Mouse (Mus musculus): ENCODE results near the gene Sh2d2a. TPM values are rescaled to one million over a fixed set of nuclear protein-coding genes. Genes with fewer than 3 reads are reported as not detected.

Gene Sh2d2a
- polyA plus RNA-seq, 1 experiment, result 0.12 TPM

DNA sequence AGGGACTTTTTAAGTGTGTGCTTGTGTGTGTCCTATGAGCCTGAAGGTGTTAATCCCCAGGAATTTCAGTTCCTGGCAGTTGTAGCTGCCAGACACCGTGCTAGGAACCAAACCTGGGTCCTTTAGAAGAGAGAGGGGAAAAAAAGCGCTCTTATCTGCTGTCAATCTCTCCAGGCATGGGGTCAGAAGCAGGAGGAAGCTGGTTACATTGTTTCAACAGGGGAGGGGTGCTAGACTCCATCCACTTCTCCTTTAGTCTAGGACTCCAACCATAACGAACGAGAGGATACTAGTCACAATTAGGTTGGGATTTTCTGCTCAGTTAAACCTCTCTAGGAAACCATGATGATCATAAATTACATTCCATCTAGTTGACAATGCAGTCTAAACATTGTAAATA lies 18.1 kb upstream of the Sh2d2a start:
- Histone ChIP-seq H3K4me3 (replicated peaks) (no peak overlapping the region), H3K36me3 (replicated peaks; ENCODE audit: low read length) (no peaks in the 10 kb centered on the region), H3K4me1 (no peaks in the 10 kb centered on the region), H3K9me3 (no peaks in the 10 kb centered on the region), H3K27me3 (replicated peaks) (peaks cover 46% of the 10 kb centered on the region)
- TF ChIP-seq GATA1 (IDR thresholded peaks at IDR 0.05; ENCODE audit: borderline replicate concordance, low read length) (no peak), FLI1 (IDR thresholded peaks at IDR 0.05; ENCODE audit: low read length) (no peak)

DNA sequence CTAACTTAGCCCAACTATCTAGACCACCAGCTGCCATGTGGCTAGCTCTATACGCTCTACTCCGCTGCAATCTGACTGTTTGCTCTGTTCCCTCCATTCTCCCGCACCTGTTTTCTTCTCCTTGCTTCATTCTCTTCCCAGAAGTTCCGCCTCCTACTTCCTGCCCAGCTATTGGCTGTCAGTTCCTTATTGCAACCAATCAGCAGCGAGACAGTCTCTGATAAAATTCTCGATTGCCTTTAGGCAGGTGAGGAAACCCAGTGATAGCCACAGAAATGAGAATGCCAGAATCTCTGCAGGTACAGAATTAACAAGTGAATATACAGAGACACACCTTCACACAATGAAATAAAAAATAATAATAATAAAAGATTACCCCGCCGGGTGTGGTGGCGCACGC lies 17.5 kb upstream of the Sh2d2a start:
- peaks cover 42% of the 10 kb centered on the region for H3K27me3 ChIP-seq (replicated peaks)
- no peaks in the 10 kb centered on the region for H3K9me3 ChIP-seq
- no peaks in the 10 kb centered on the region for H3K36me3 ChIP-seq (replicated peaks; ENCODE audit: low read length)
- TF ChIP-seq FLI1 (IDR thresholded peaks at IDR 0.05; ENCODE audit: low read length) (no peak), GATA1 (IDR thresholded peaks at IDR 0.05; ENCODE audit: borderline replicate concordance, low read length) (no peak)
- H3K4me3 ChIP-seq (replicated peaks), result no peak overlapping the region
- no peaks in the 10 kb centered on the region for H3K4me1 ChIP-seq

DNA sequence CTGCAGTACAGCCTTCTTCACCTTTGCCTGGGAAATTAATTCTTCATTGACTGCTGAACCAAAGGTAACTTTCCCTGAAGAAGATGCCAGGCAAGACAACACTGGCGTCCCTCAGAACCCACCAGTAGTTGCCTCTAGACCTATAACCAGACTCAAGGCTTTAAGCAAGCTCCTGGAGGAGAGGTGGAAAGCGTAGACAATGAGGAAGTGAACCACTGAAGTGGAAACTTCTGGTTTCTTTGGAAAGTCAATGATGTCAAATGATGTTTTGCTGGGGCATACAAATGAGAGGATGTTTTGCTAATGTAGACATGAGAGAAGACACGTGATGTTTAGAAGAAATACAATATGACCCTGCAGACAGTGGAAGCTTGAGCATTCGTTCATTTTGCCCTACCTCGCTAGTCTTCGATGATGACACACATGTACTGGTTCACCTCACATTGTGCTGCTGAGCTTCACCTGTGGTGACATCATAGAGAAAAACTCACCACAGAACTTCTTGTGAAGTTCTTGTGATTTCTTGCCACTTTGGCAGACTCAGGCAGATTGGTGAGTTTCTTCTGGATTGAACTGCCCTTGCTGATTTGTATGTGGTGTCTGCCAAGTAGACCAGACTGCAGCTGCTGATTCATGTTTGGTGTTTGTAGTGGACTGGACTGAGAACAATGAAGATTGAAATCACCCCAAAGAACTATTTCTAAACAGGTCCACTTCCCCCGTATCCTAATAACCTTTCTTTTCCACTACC lies 14.3 kb upstream of the Sh2d2a start:
- TF ChIP-seq FLI1 (IDR thresholded peaks at IDR 0.05; ENCODE audit: low read length), result no peak
- TF ChIP-seq GATA1 (IDR thresholded peaks at IDR 0.05; ENCODE audit: borderline replicate concordance, low read length), result no peak
- H3K4me3 ChIP-seq (replicated peaks), result no peak overlapping the region
- no peaks in the 10 kb centered on the region for H3K4me1 ChIP-seq
- peaks cover 30% of the 10 kb centered on the region for H3K27me3 ChIP-seq (replicated peaks)
- H3K9me3 ChIP-seq, result no peaks in the 10 kb centered on the region
- no peaks in the 10 kb centered on the region for H3K36me3 ChIP-seq (replicated peaks; ENCODE audit: low read length)

DNA sequence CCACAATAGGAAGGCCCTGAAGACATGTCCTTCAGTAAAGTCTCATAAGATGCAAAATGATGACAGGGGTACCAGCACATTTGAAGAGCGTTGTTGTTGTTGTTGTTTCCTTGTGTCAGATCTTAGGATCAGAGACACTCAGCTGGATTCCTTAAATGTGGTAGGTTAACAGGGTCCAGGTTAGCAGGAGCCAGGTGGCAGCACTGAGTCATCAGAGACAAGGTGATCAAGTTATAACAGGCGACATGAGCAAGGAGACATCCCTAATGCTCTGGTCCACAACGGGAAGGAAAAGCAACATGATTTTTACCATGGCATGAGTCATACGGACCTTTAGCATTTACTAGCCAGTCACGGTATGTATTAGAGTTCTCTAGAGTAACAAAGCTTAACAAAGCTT lies 13.1 kb upstream of the Sh2d2a start:
- no peak overlapping the region for H3K4me3 ChIP-seq (replicated peaks)
- H3K4me1 ChIP-seq, result no peaks in the 10 kb centered on the region
- H3K36me3 ChIP-seq (replicated peaks; ENCODE audit: low read length), result no peaks in the 10 kb centered on the region
- peaks cover 26% of the 10 kb centered on the region for H3K27me3 ChIP-seq (replicated peaks)
- no peak for TF ChIP-seq FLI1 (IDR thresholded peaks at IDR 0.05; ENCODE audit: low read length)
- no peak for TF ChIP-seq GATA1 (IDR thresholded peaks at IDR 0.05; ENCODE audit: borderline replicate concordance, low read length)
- no peaks in the 10 kb centered on the region for H3K9me3 ChIP-seq

DNA sequence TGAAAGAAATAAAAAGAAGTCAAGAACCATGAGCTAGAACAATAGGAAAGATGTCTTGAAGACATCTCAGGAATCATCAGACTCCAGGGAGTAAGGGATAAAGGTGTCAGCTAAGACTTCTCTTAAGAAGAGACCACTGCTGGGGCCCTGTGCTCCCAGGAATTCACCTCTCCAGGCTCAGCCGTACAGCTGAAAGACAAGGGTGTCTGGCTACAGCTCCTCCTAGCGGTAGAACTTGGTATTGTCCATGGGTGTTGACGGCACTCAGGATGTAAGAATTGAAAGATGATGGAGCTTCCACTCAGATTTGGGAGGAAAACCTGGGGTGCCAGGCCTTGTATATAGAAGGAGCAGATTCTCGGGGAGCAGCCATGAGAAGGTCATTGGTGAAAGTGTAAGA lies 7.9 kb upstream of the Sh2d2a start:
- Histone ChIP-seq H3K4me3 (replicated peaks) (no peak overlapping the region), H3K4me1 (no peaks in the 10 kb centered on the region), H3K36me3 (replicated peaks; ENCODE audit: low read length) (no peaks in the 10 kb centered on the region), H3K27me3 (replicated peaks) (peaks cover 30% of the 10 kb centered on the region), H3K9me3 (no peaks in the 10 kb centered on the region)
- TF ChIP-seq FLI1 (IDR thresholded peaks at IDR 0.05; ENCODE audit: low read length) (no peak), GATA1 (IDR thresholded peaks at IDR 0.05; ENCODE audit: borderline replicate concordance, low read length) (no peak)

DNA sequence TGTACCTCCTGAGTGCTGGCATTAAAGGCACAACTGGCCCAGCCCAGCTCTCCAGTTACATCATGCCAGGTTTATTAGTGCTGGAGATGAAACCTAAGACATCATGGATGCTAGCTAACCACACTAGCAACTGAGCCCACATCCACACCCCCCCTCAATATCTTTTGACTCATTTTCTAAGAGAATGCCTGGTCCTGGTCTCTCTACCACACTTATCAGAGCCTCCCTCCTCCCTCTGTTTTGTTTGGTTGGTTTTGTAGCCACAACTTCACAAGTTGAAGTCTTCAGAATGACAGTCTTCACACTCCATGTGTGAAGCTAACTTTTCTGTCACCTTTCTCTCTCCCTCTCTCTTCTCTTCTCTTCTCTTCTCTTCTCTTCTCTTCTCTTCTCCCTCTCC lies 5.7 kb upstream of the Sh2d2a start:
- TF ChIP-seq FLI1 (IDR thresholded peaks at IDR 0.05; ENCODE audit: low read length) (no peak), GATA1 (IDR thresholded peaks at IDR 0.05; ENCODE audit: borderline replicate concordance, low read length) (no peak)
- peaks cover 35% of the 10 kb centered on the region for H3K27me3 ChIP-seq (replicated peaks)
- H3K4me1 ChIP-seq, result no peaks in the 10 kb centered on the region
- 0 out of 2 replicates have a peak, but pooled peaks cover 3% of the 10 kb centered on the region for H3K9me3 ChIP-seq
- H3K4me3 ChIP-seq (replicated peaks), result no peak overlapping the region
- H3K36me3 ChIP-seq (replicated peaks; ENCODE audit: low read length), result no peaks in the 10 kb centered on the region

DNA sequence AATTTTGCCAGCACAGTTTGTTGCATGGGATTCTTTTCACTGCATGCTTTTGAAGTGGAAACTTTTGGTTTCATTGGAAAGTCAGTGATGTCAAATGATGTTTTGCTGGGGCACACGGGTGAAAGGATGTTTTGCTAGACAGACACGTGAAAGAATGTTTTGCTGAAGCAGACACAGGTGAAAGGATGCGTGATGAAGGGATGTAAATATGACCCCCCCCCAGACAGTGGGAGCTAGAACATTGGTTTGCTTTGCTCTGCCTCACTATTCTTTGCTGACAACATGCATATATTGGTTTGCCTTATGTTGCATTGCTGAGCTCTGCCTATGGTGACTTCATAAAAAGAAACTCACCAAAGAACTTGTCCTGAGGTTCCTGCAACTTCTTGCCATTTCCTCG lies 1.6 kb upstream of the Sh2d2a start:
- no peaks in the 10 kb centered on the region for H3K36me3 ChIP-seq (replicated peaks; ENCODE audit: low read length)
- TF ChIP-seq GATA1 (IDR thresholded peaks at IDR 0.05; ENCODE audit: borderline replicate concordance, low read length) (no peak), FLI1 (IDR thresholded peaks at IDR 0.05; ENCODE audit: low read length) (no peak)
- H3K27me3 ChIP-seq (replicated peaks), result peaks cover 49% of the 10 kb centered on the region
- 0 out of 2 replicates have a peak, but pooled peaks cover 3% of the 10 kb centered on the region for H3K9me3 ChIP-seq
- H3K4me3 ChIP-seq (replicated peaks), result no peak overlapping the region
- H3K4me1 ChIP-seq, result peaks cover 17% of the 10 kb centered on the region

DNA sequence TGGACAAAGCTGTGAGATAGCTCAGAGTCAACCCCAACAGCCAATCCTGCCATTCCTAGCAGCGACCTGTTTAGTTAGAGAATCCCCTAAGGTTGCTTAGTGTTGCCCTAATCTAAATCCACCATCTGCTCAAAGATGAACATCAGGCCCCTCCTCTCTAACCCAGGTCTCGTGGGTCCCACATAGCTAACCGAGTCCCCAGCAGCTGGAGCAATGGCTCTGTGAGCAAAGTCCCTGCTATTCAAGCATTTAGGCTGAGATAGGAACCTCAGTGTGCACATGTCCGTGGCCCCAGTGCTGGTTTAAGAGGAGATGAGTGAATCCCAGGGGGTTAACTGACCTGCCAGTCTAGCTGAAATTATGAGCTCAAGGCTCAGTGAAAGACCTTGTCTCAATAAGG lies 369 bp upstream of the Sh2d2a start:
- no peaks in the 10 kb centered on the region for H3K36me3 ChIP-seq (replicated peaks; ENCODE audit: low read length)
- H3K4me1 ChIP-seq, result peaks cover 17% of the 10 kb centered on the region
- peaks cover 54% of the 10 kb centered on the region for H3K27me3 ChIP-seq (replicated peaks)
- TF ChIP-seq GATA1 (IDR thresholded peaks at IDR 0.05; ENCODE audit: borderline replicate concordance, low read length) (no peak), FLI1 (IDR thresholded peaks at IDR 0.05; ENCODE audit: low read length) (no peak)
- 0 out of 2 replicates have a peak, but pooled peaks cover 3% of the 10 kb centered on the region for H3K9me3 ChIP-seq
- H3K4me3 ChIP-seq (replicated peaks), result no peak overlapping the region

DNA sequence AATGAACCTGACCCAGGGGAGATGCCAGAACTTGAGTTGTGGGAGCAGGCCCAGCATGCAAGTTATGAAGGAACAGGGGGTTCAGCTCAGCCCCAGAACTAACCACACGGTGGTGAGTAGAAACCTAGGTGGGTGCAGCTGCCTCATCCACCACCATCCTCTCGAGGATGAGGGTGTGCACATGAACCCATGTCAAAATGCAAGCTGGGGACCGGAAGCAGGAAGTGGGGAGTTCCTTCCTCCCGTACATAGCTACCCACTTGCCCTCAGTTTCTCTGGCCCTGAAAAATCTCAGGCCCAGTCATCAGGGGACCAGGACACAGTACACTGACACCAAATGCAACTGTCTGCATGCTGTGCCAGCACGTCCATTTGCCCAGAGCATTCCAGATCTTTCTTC lies 1.1 kb downstream of the Sh2d2a start:
- peaks cover 17% of the 10 kb centered on the region for H3K4me1 ChIP-seq
- no peak overlapping the region for H3K4me3 ChIP-seq (replicated peaks)
- H3K36me3 ChIP-seq (replicated peaks; ENCODE audit: low read length), result no peaks in the 10 kb centered on the region
- H3K9me3 ChIP-seq, result 0 out of 2 replicates have a peak, but pooled peaks cover 3% of the 10 kb centered on the region
- TF ChIP-seq GATA1 (IDR thresholded peaks at IDR 0.05; ENCODE audit: borderline replicate concordance, low read length) (no peak), FLI1 (IDR thresholded peaks at IDR 0.05; ENCODE audit: low read length) (no peak)
- peaks cover 65% of the 10 kb centered on the region for H3K27me3 ChIP-seq (replicated peaks)

DNA sequence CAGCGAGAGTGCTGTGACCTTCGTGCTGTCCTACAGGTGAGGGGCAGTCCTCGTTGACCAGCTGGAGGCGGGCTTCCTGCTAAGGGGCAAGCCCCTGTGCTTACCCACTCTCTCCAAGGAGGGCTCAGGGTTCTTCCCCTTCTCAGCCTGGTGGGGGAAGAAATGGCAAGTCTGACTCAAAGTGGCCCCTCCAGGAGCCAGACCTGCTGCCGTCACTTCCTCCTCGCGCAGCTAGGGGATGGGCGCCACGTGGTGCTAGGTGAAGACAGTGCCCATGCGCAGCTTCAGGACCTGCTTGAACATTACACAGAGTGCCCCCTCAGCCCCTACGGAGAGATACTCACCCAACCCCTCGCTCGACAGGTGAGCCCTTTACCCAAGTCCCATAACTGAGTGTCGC lies 2.6 kb downstream of the Sh2d2a start:
- TF ChIP-seq FLI1 (IDR thresholded peaks at IDR 0.05; ENCODE audit: low read length) (no peak), GATA1 (IDR thresholded peaks at IDR 0.05; ENCODE audit: borderline replicate concordance, low read length) (no peak)
- peaks cover 24% of the 10 kb centered on the region for H3K4me1 ChIP-seq
- H3K9me3 ChIP-seq, result 0 out of 2 replicates have a peak, but pooled peaks cover 3% of the 10 kb centered on the region
- H3K4me3 ChIP-seq (replicated peaks), result no peak overlapping the region
- no peaks in the 10 kb centered on the region for H3K36me3 ChIP-seq (replicated peaks; ENCODE audit: low read length)
- H3K27me3 ChIP-seq (replicated peaks), result peaks cover 76% of the 10 kb centered on the region
